Mouse (Mus musculus) mouse trophoblast stem cell (cell line): ENCODE results near the gene Timm50.

ENCODE experiments used
- in situ Hi-C, 2 experiments: fragments of 300-500 bp; cut with MseI, MboI; formaldehyde crosslinking; loops; 2 replicates in 1 of 2; 3 replicates in 1 of 2; pipeline ENCODE4 v1.15.1; 2025

Timm50 gene

GRCm38 (mm10) chr7:28311926-28312543, at the start of gene Timm50:
Gene Timm50 (minus strand): TSS chr7:28312072.
- in situ Hi-C loops: no loop called here

GRCm38 (mm10) chr7:28360291-28360690, 48.4 kb upstream of the Timm50 start:
- in situ Hi-C loops: no loop called here

GRCm38 (mm10) chr7:28359854-28360253, 48.0 kb upstream of the Timm50 start:
- in situ Hi-C loops: no loop called here

- in situ Hi-C loops: no loop called here
These were observed 46.6 kb upstream of the Timm50 start for GRCm38 (mm10) chr7:28358431-28358830.

- in situ Hi-C loops: no loop called here
These were observed 46.1 kb upstream of the Timm50 start for GRCm38 (mm10) chr7:28357984-28358383.

GRCm38 (mm10) chr7:28356981-28357380, 45.1 kb upstream of the Timm50 start:
- in situ Hi-C loops: no loop called here

GRCm38 (mm10) chr7:28355221-28355620, 43.3 kb upstream of the Timm50 start:
- in situ Hi-C loops: no loop called here

GRCm38 (mm10) chr7:28354596-28354995, 42.7 kb upstream of the Timm50 start:
- in situ Hi-C loops: no loop called here

- in situ Hi-C loops: no loop called here
These were observed 42.3 kb upstream of the Timm50 start for GRCm38 (mm10) chr7:28354113-28354581.

GRCm38 (mm10) chr7:28353267-28353666, 41.4 kb upstream of the Timm50 start:
- in situ Hi-C loops: no loop called here

- in situ Hi-C loops: no loop called here
These were observed 39.9 kb upstream of the Timm50 start for GRCm38 (mm10) chr7:28351676-28352191.

- in situ Hi-C loops: no loop called here
These were observed 38.4 kb upstream of the Timm50 start, which contains the start of gene Rps16 for GRCm38 (mm10) chr7:28350155-28350883. Gene Rps16 (plus strand): TSS chr7:28350652.

GRCm38 (mm10) chr7:28348601-28349000, 36.7 kb upstream of the Timm50 start:
- in situ Hi-C loops: no loop called here

- in situ Hi-C loops: no loop called here
These were observed 35.9 kb upstream of the Timm50 start for GRCm38 (mm10) chr7:28347746-28348145.

GRCm38 (mm10) chr7:28344637-28345036, 32.8 kb upstream of the Timm50 start:
- in situ Hi-C loops: no loop called here

- in situ Hi-C loops: no loop called here
These were observed 29.5 kb upstream of the Timm50 start for GRCm38 (mm10) chr7:28341381-28341780.

GRCm38 (mm10) chr7:28339213-28339917, 27.5 kb upstream of the Timm50 start:
- in situ Hi-C loops: no loop called here

GRCm38 (mm10) chr7:28338108-28338998, 26.5 kb upstream of the Timm50 start, which contains the start of gene Supt5:
Gene Supt5 (minus strand): TSS chr7:28338746.
- in situ Hi-C loops: no loop called here

GRCm38 (mm10) chr7:28335471-28335870, 23.6 kb upstream of the Timm50 start:
- in situ Hi-C loops: no loop called here

GRCm38 (mm10) chr7:28334534-28334933, 22.7 kb upstream of the Timm50 start:
- in situ Hi-C loops: no loop called here

GRCm38 (mm10) chr7:28328260-28328659, 16.4 kb upstream of the Timm50 start:
- in situ Hi-C loops: no loop called here
